ENCODE assay signal across 8 mouse cellular contexts in the genomic region with DNA sequence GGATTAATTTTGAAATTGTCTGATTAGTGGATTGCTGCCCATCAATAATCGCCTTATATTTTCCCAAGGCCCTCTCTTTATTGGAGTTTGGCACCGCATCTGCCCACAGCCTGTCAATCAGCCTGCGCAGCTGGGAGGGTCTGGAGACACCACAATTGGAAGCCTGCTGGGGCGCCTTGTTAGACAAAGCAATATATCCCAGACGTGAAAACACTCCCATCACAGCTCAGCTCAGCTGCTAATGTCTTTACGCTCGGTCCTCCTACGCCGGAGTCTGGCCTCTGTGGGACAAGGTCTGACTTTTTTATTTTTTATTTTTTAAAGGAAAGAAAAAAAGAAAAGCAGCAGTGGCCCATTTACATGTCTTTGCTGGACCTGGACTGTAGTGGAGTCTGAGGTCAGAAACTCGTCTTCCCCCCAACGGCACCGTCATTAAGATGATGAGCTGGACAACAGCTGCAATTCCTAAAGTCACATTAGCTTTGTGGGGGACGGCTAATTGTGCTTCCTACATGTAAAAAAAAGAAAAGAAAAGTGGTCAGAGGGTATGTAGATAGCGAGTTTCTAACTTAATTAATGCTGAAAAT.
A peak's percentile ranks its signal among the peaks of the same experiment; 100 is the strongest.
DNase-seq lines count a peak whose midpoint lies in the region; ATAC-seq lines count a peak whose summit lies in the region.

No protein-coding gene starts in this region.

- H3K27me3 ChIP-seq in limb, embryonic 10.5 days (ENCODE audit: low read depth, poor library complexity, severe bottlenecking): peaks cover 76% of the 10 kb centered on the region
- peaks cover 6% of the 10 kb centered on the region; the same call in 1 of the 2 replicates for H3K27me3 ChIP-seq in neural tube, embryonic 15.5 days (replicated peaks)

- H3K4me3 ChIP-seq in limb, embryonic 10.5 days: no peak overlapping the region
- H3K4me3 ChIP-seq in neural tube, embryonic 15.5 days (replicated peaks): no peak overlapping the region

- ATAC-seq in neural tube, embryonic 15.5 days (ENCODE audit: low FRiP score): peak; percentile 74

- no peak overlapping the region for H3K9ac ChIP-seq in neural tube, embryonic 15.5 days (replicated peaks)

- no peaks in the 10 kb centered on the region for H3K36me3 ChIP-seq in limb, embryonic 10.5 days
- H3K36me3 ChIP-seq in neural tube, embryonic 15.5 days: no peaks in the 10 kb centered on the region

- 44% methylated on average over 14 of the region's 14 CpGs for WGBS in limb, embryonic 10.5 days
- 12% methylated on average over 14 of the region's 14 CpGs for WGBS in neural tube, embryonic 15.5 days

- H3K27ac ChIP-seq in limb, embryonic 10.5 days: no peak overlapping the region
- no peak overlapping the region for H3K27ac ChIP-seq in neural tube, embryonic 15.5 days (replicated peaks)

- peak; percentile 57 for DNase-seq in embryo, embryonic 10 days (ENCODE audit: low spot score)
- no peak for DNase-seq in embryo, embryonic 9.5 days (ENCODE audit: extremely low spot score)
- DNase-seq in ovary, adult 18-20 months (ENCODE audit: low spot score): peak; percentile 20
- DNase-seq in ovary, postnatal 14 days (ENCODE audit: low spot score): no peak
- peak; percentile 36 for DNase-seq in limb, embryonic 10.5 days (ENCODE audit: low spot score)
- DNase-seq in adrenal gland, adult 2 months: no peak
- DNase-seq in left cerebral cortex, postnatal 14 days (ENCODE audit: low spot score in 2 of 2): no peak

- H3K4me2 ChIP-seq in neural tube, embryonic 15.5 days: peak overlapping the region; percentile 21; the same call in 1 of the 2 replicates

- intact Hi-C loops in left cerebral cortex, postnatal 14 days (cut with DNase I): no loop called here

- H3K9me3 ChIP-seq in limb, embryonic 10.5 days (replicated peaks): no peaks in the 10 kb centered on the region
- no peaks in the 10 kb centered on the region for H3K9me3 ChIP-seq in neural tube, embryonic 15.5 days (replicated peaks)

- H3K4me1 ChIP-seq in limb, embryonic 10.5 days: peaks cover 19% of the 10 kb centered on the region
- H3K4me1 ChIP-seq in neural tube, embryonic 15.5 days: peaks cover 13% of the 10 kb centered on the region

Comparison
In these comparisons a context has a peak if more than half of its experiments do, and no peak if none do; other contexts are left out.
1. DNase-seq: peak in embryo, embryonic 10 days (single experiment), ovary, adult 18-20 months (single experiment) and limb, embryonic 10.5 days (single experiment); none in embryo, embryonic 9.5 days (single experiment), ovary, postnatal 14 days (single experiment), adrenal gland, adult 2 months (single experiment) and left cerebral cortex, postnatal 14 days (0 of 2).